ENCODE assay signal across 8 mouse cellular contexts in genomic region chr1:170612968-170613872, GRCm38 (mm10). TPM values are rescaled to one million over a fixed set of nuclear protein-coding genes. Genes with fewer than 3 reads are reported as not detected.
A peak's percentile ranks its signal among the peaks of the same experiment; 100 is the strongest.
DNase-seq lines count a peak whose midpoint lies in the region; ATAC-seq and TF ChIP-seq lines count a peak whose summit lies in the region.

No protein-coding gene starts in this region.

- WGBS in embryonic facial prominence, embryonic 13.5 days, result 61% methylated on average over 18 of the region's 18 CpGs
- 57% methylated on average over 18 of the region's 18 CpGs for WGBS in heart, embryonic 12.5 days
- WGBS in kidney, embryonic 16.5 days, result 51% methylated on average over 18 of the region's 18 CpGs
- WGBS in limb, embryonic 14.5 days, result 59% methylated on average over 18 of the region's 18 CpGs
- 58% methylated on average over 18 of the region's 18 CpGs for WGBS in stomach, embryonic 15.5 days

- no peak overlapping the region for H3K9ac ChIP-seq in embryonic facial prominence, embryonic 13.5 days
- no peak overlapping the region for H3K9ac ChIP-seq in heart, embryonic 12.5 days
- no peak overlapping the region for H3K9ac ChIP-seq in kidney, embryonic 16.5 days (replicated peaks; ENCODE audit: low read length)
- H3K9ac ChIP-seq in limb, embryonic 14.5 days (ENCODE audit: low read depth, low read length, severe bottlenecking), result no peak overlapping the region
- no peak overlapping the region for H3K9ac ChIP-seq in stomach, embryonic 15.5 days

- TF ChIP-seq POLR2A in limb, embryonic 14.5 days (IDR thresholded peaks at IDR 0.05; ENCODE audit: borderline replicate concordance, extremely low read depth, insufficient read depth, insufficient read length), result no peak
- TF ChIP-seq POLR2A in myocyte (IDR thresholded peaks at IDR 0.05; ENCODE audit: insufficient read length, low read depth), result no peak

- no peaks in the 10 kb centered on the region for H3K4me1 ChIP-seq in embryonic facial prominence, embryonic 13.5 days
- peaks cover 17% of the 10 kb centered on the region for H3K4me1 ChIP-seq in heart, embryonic 12.5 days (replicated peaks)
- no peaks in the 10 kb centered on the region for H3K4me1 ChIP-seq in kidney, embryonic 16.5 days (ENCODE audit: insufficient read depth, low read length)
- no peaks in the 10 kb centered on the region for H3K4me1 ChIP-seq in limb, embryonic 14.5 days (ENCODE audit: control insufficient read depth, insufficient read depth, low read length)
- H3K4me1 ChIP-seq in stomach, embryonic 15.5 days, result 0 out of 2 replicates have a peak, but pooled peaks cover 2% of the 10 kb centered on the region

- no peak overlapping the region for H3K4me2 ChIP-seq in embryonic facial prominence, embryonic 13.5 days
- no peak overlapping the region for H3K4me2 ChIP-seq in heart, embryonic 12.5 days
- no peak overlapping the region for H3K4me2 ChIP-seq in kidney, embryonic 16.5 days (replicated peaks; ENCODE audit: low read depth, low read length)
- no peak overlapping the region for H3K4me2 ChIP-seq in limb, embryonic 14.5 days (replicated peaks; ENCODE audit: low read depth, low read length, severe bottlenecking)
- H3K4me2 ChIP-seq in myocyte (ENCODE audit: low read depth), result peak overlapping the region; percentile 30
- no peak overlapping the region for H3K4me2 ChIP-seq in stomach, embryonic 15.5 days

- H3K27me3 ChIP-seq in embryonic facial prominence, embryonic 13.5 days, result no peaks in the 10 kb centered on the region
- H3K27me3 ChIP-seq in heart, embryonic 12.5 days (replicated peaks), result no peaks in the 10 kb centered on the region
- H3K27me3 ChIP-seq in kidney, embryonic 16.5 days (ENCODE audit: insufficient read depth, low read length), result no peaks in the 10 kb centered on the region
- no peaks in the 10 kb centered on the region for H3K27me3 ChIP-seq in limb, embryonic 14.5 days (ENCODE audit: control insufficient read depth, insufficient read depth, low read length)
- H3K27me3 ChIP-seq in myocyte (ENCODE audit: control insufficient read depth, insufficient read depth, insufficient read length), result peaks cover 5% of the 10 kb centered on the region
- H3K27me3 ChIP-seq in stomach, embryonic 15.5 days (replicated peaks), result no peaks in the 10 kb centered on the region

- no peaks in the 10 kb centered on the region for H3K36me3 ChIP-seq in embryonic facial prominence, embryonic 13.5 days
- H3K36me3 ChIP-seq in heart, embryonic 12.5 days, result no peaks in the 10 kb centered on the region
- no peaks in the 10 kb centered on the region for H3K36me3 ChIP-seq in kidney, embryonic 16.5 days (ENCODE audit: insufficient read depth, low read length)
- H3K36me3 ChIP-seq in limb, embryonic 14.5 days (ENCODE audit: control insufficient read depth, insufficient read depth, low read length), result no peaks in the 10 kb centered on the region
- H3K36me3 ChIP-seq in myocyte (ENCODE audit: control insufficient read depth, insufficient read depth), result no peaks in the 10 kb centered on the region
- no peaks in the 10 kb centered on the region for H3K36me3 ChIP-seq in stomach, embryonic 15.5 days

- no peaks in the 10 kb centered on the region for H3K9me3 ChIP-seq in embryonic facial prominence, embryonic 13.5 days
- no peaks in the 10 kb centered on the region for H3K9me3 ChIP-seq in heart, embryonic 12.5 days (replicated peaks)
- H3K9me3 ChIP-seq in kidney, embryonic 16.5 days (ENCODE audit: low read length), result no peaks in the 10 kb centered on the region
- no peaks in the 10 kb centered on the region for H3K9me3 ChIP-seq in limb, embryonic 14.5 days (ENCODE audit: control insufficient read depth, low read length)
- H3K9me3 ChIP-seq in stomach, embryonic 15.5 days, result no peaks in the 10 kb centered on the region

- no peak overlapping the region for H3K27ac ChIP-seq in embryonic facial prominence, embryonic 13.5 days
- no peak overlapping the region for H3K27ac ChIP-seq in heart, embryonic 12.5 days (ENCODE audit: poor library complexity, severe bottlenecking)
- no peak overlapping the region for H3K27ac ChIP-seq in kidney, embryonic 16.5 days (ENCODE audit: low read length)
- H3K27ac ChIP-seq in limb, embryonic 14.5 days (replicated peaks; ENCODE audit: low read depth, low read length), result no peak overlapping the region
- no peak overlapping the region for H3K27ac ChIP-seq in stomach, embryonic 15.5 days

- no peaks in the 10 kb centered on the region for H3K79me2 ChIP-seq in myocyte (ENCODE audit: control insufficient read depth, insufficient read depth)

- DNase-seq in 416B (ENCODE audit: low read depth), result peak; percentile 82
- peak; percentile 67 to 80 for DNase-seq in adrenal gland, postnatal 36 days
- DNase-seq in limb, embryonic 14.5 days (ENCODE audit: low spot score), result peak; percentile 86

- no peak overlapping the region for H3ac ChIP-seq in myocyte (ENCODE audit: control insufficient read depth, insufficient read length)

- no peak overlapping the region for H3K4me3 ChIP-seq in embryonic facial prominence, embryonic 13.5 days
- no peak overlapping the region for H3K4me3 ChIP-seq in heart, embryonic 12.5 days
- no peak overlapping the region for H3K4me3 ChIP-seq in kidney, embryonic 16.5 days (ENCODE audit: low read length)
- H3K4me3 ChIP-seq in limb, embryonic 14.5 days (replicated peaks; ENCODE audit: low read length), result no peak overlapping the region
- no peak overlapping the region for H3K4me3 ChIP-seq in myocyte
- no peak overlapping the region for H3K4me3 ChIP-seq in stomach, embryonic 15.5 days (replicated peaks)

- 0 out of 2 replicates have a peak, but pooled peaks have one; percentile 64 for ATAC-seq in embryonic facial prominence, embryonic 13.5 days (ENCODE audit: insufficient number of reproducible peaks, insufficient read depth, low FRiP score, low TSS enrichment, low read depth)
- peak; percentile 58; the same call in 1 of the 2 replicates for ATAC-seq in heart, embryonic 12.5 days (ENCODE audit: insufficient number of reproducible peaks, low FRiP score)
- peak; percentile 93 for ATAC-seq in kidney, embryonic 16.5 days (ENCODE audit: low FRiP score, low TSS enrichment)
- peak; percentile 90 for ATAC-seq in limb, embryonic 14.5 days (ENCODE audit: low FRiP score, low read depth)
- peak; percentile 45; the same call in 1 of the 2 replicates for ATAC-seq in stomach, embryonic 15.5 days (ENCODE audit: insufficient read depth, low FRiP score, low read depth)

TF ChIP-seq in myocyte, 11 proteins besides CTCF, POLR2A, EP300 and RAD21:
- TF ChIP-seq CEBPB (IDR thresholded peaks at IDR 0.05; ENCODE audit: insufficient read depth, poor library complexity, severe bottlenecking), result no peak
- TF ChIP-seq SRF (IDR thresholded peaks at IDR 0.05; ENCODE audit: control insufficient read depth, insufficient read length, low read depth), result no peak
- no peak for TF ChIP-seq POLR2AphosphoS2 (IDR thresholded peaks at IDR 0.05; ENCODE audit: insufficient read length, low read depth)
- TF ChIP-seq MAX (IDR thresholded peaks at IDR 0.05; ENCODE audit: low read depth), result no peak
- no peak for TF ChIP-seq TCF12 (IDR thresholded peaks at IDR 0.05; ENCODE audit: insufficient read depth, poor library complexity, severe bottlenecking)
- TF ChIP-seq MYOG (IDR thresholded peaks at IDR 0.05; ENCODE audit: control insufficient read depth in 1 of 3, insufficient read depth in 1 of 3, insufficient read length in 2 of 3, low read depth in 2 of 3), result no peak
- no peak for TF ChIP-seq E2F4 (IDR thresholded peaks at IDR 0.05; ENCODE audit: insufficient read depth)
- no peak for TF ChIP-seq TCF3 (IDR thresholded peaks at IDR 0.05; ENCODE audit: insufficient read length, low read depth)
- TF ChIP-seq USF1 (IDR thresholded peaks at IDR 0.05; ENCODE audit: low read depth), result no peak
- TF ChIP-seq REST (IDR thresholded peaks at IDR 0.05; ENCODE audit: insufficient read depth, insufficient read length), result no peak
- no peak for TF ChIP-seq MYOD1 (IDR thresholded peaks at IDR 0.05; ENCODE audit: control insufficient read depth in 1 of 3, insufficient read length in 2 of 3, low read depth in 2 of 3)

RNA-seq across cellular contexts. Expression of gene Nos1ap, which starts 23.6 kb away (rescaled TPM):
- total RNA-seq in adrenal gland, postnatal 36 days (2021), result 10 to 100 TPM; 19.2 to 25.1 TPM
- 6.2 and 9.1 TPM in 2 replicates for polyA plus RNA-seq in embryonic facial prominence, embryonic 13.5 days (2015; fragmentation: Nextera tagmentation; extraction: Ambion mirVana)
- polyA plus RNA-seq in heart, embryonic 12.5 days (2016; fragmentation: Nextera tagmentation; extraction: Ambion mirVana), result 25.9 and 26.0 TPM in 2 replicates
- polyA plus RNA-seq in kidney, embryonic 16.5 days (2015; fragmentation: Nextera tagmentation; extraction: Ambion mirVana), result 18.0 and 24.1 TPM in 2 replicates
- polyA plus RNA-seq in limb, embryonic 14.5 days (2012; rRNA removed), result 11.6 and 12.3 TPM in 2 replicates
- polyA plus RNA-seq in limb, embryonic 14.5 days (2014; fragmentation: Nextera tagmentation; extraction: Ambion mirVana), result 10.2 and 10.4 TPM in 2 replicates
- polyA plus RNA-seq in myocyte (2012; fragmentation: generic; extraction: Trizol), result 0.14 TPM
- polyA plus RNA-seq in stomach, embryonic 15.5 days (2015; fragmentation: Nextera tagmentation; extraction: Ambion mirVana), result 14.7 and 15.5 TPM in 2 replicates

RNA-seq across cellular contexts. Expression of gene Olfml2b, which starts 31.1 kb away (rescaled TPM):
- total RNA-seq in adrenal gland, postnatal 36 days (2021), result 1 to 10 TPM; 6.0 to 8.9 TPM
- 12.2 and 13.0 TPM in 2 replicates for polyA plus RNA-seq in embryonic facial prominence, embryonic 13.5 days (2015; fragmentation: Nextera tagmentation; extraction: Ambion mirVana)
- 45.9 and 48.3 TPM in 2 replicates for polyA plus RNA-seq in heart, embryonic 12.5 days (2016; fragmentation: Nextera tagmentation; extraction: Ambion mirVana)
- polyA plus RNA-seq in kidney, embryonic 16.5 days (2015; fragmentation: Nextera tagmentation; extraction: Ambion mirVana), result 10.8 and 13.1 TPM in 2 replicates
- 50.4 and 57.7 TPM in 2 replicates for polyA plus RNA-seq in limb, embryonic 14.5 days (2012; rRNA removed)
- polyA plus RNA-seq in limb, embryonic 14.5 days (2014; fragmentation: Nextera tagmentation; extraction: Ambion mirVana), result 50.6 and 59.1 TPM in 2 replicates
- 69.0 TPM for polyA plus RNA-seq in myocyte (2012; fragmentation: generic; extraction: Trizol)
- 30.7 and 38.5 TPM in 2 replicates for polyA plus RNA-seq in stomach, embryonic 15.5 days (2015; fragmentation: Nextera tagmentation; extraction: Ambion mirVana)
